Mouse (Mus musculus) kidney, embryonic 14.5 days (tissue): Measurements from ENCODE around the gene Fut8. TPM values are rescaled to one million over a fixed set of nuclear protein-coding genes. Genes with fewer than 3 reads are reported as not detected.
A peak's percentile ranks its signal among the peaks of the same experiment; 100 is the strongest.

Experiments used
- ATAC-seq: fragments of 200-750 bp; cut with Nextera tagmentation; 2 replicates; pipeline ENCODE4 v1.8.0; 2017; ENCODE audit warnings: moderate number of reproducible peaks, mild to moderate bottlenecking, moderate TSS enrichment, moderate library complexity; ENCODE audit not compliant: low FRiP score, low TSS enrichment
- H3K27ac ChIP-seq: fragments of 300-500 bp; sonication (generic); 2 replicates; pipeline ENCODE4 v1.5.1; 2014; ENCODE audit warnings: low read depth, mild to moderate bottlenecking, low read length, moderate library complexity, mixed read lengths
- H3K27me3 ChIP-seq: fragments of 300-500 bp; sonication (generic); 2 replicates; pipeline ENCODE4 v1.6.1; 2014; ENCODE audit warnings: mild to moderate bottlenecking, low read length; ENCODE audit not compliant: control insufficient read depth, insufficient read depth
- H3K36me3 ChIP-seq: fragments of 300-500 bp; sonication (generic); 2 replicates; pipeline ENCODE4 v1.6.1; 2014; ENCODE audit warnings: low read length, mixed read lengths; ENCODE audit not compliant: control insufficient read depth, insufficient read depth
- H3K4me1 ChIP-seq: fragments of 300-500 bp; sonication (generic); 2 replicates; pipeline ENCODE4 v1.6.1; 2014; ENCODE audit warnings: low read length, mixed read lengths; ENCODE audit not compliant: control insufficient read depth, insufficient read depth
- H3K4me2 ChIP-seq: fragments of 300-500 bp; sonication (generic); replicated peaks from 2 replicates; pipeline ENCODE4 v1.6.1; 2014; ENCODE audit warnings: low read depth, mild to moderate bottlenecking, low read length
- H3K4me3 ChIP-seq: fragments of 300-500 bp; sonication (generic); 2 replicates; pipeline ENCODE4 v1.5.1; 2014; ENCODE audit warnings: mild to moderate bottlenecking, low read length
- H3K9ac ChIP-seq: fragments of 300-500 bp; sonication (generic); 2 replicates; pipeline ENCODE4 v1.6.1; 2014; ENCODE audit warnings: low read depth, mild to moderate bottlenecking, low read length, moderate library complexity
- H3K9me3 ChIP-seq: fragments of 300-500 bp; sonication (generic); 2 replicates; pipeline ENCODE4 v1.6.1; 2016; ENCODE audit warnings: low read length; ENCODE audit not compliant: control insufficient read depth
- WGBS: fragments of 180-500 bp; shearing (Covaris S2); extraction: QIAGEN DNeasy Blood & Tissue Kit; methylation state at CpG from one replicate; pipeline ENCODE4 v1.1.7; 2014; 5-methylcytosine and 5-hydroxymethylcytosine counted together
- polyA plus RNA-seq: library from polyadenylated mRNA; unstranded; fragments of >200 nt; fragmentation: Nextera tagmentation; extraction: Ambion mirVana; gene quantifications from 2 replicates; pipeline ENCODE4 v1.2.1, GENCODE M21; 2014

Fut8 gene
- polyA plus RNA-seq, 1 experiment from 2014 or later: 25.7 TPM

DNA sequence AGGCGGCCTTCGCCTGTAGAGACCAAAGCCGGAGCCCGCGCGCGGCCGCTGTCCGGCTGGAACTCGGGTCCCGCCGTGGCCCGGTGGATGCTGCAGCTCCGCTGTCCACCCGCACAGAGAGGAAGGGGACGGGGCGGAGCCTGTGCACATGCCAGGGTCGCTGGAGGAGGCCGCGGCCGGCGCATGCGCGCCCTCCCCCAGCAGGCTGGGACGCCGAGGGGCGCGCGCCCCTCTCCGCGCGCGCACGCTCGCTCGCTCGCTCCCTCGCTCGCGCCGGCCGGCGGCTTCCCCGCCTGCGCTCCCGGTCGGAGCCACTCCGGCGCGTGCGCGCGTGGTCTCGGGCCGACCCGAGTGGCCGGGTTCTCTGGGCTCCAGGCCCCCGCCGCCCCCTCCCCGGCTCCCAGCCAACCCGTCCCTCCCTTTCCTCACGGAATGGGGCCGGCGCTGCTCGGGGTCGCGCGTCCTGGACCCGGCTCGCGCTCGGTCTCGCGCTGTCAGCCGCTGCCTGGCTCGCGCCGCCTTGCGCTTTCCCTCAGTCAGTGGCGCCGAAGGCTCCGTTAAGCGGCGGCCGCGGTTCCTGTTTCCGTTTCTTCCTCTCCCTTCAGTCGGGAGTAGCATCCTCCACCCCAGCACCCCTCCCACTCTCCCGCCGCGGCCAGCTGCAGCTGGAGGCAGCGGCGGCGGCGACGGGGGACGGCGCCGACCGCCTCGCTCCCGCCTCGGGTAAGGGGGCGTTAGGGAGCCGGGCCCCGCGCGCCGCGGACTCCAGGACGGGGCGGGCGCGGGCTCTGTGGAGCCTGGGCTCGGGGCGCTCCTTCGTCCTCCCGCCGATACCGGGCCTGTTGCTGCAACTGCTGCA lies 835 bp downstream of the Fut8 start:
- Histone ChIP-seq H3K4me2 (peak overlapping the region; percentile 83), H3K4me3 (peak overlapping the region; percentile 75), H3K36me3 (no peaks in the 10 kb centered on the region), H3K9me3 (no peaks in the 10 kb centered on the region), H3K9ac (peak overlapping the region; percentile 86), H3K27ac (peak overlapping the region; percentile 80), H3K27me3 (no peaks in the 10 kb centered on the region), H3K4me1 (0 out of 2 replicates have a peak, but pooled peaks cover 4% of the 10 kb centered on the region)
- under 1% methylated on average over 83 of the region's 120 CpGs for WGBS
- ATAC-seq: peak; percentile 98

DNA sequence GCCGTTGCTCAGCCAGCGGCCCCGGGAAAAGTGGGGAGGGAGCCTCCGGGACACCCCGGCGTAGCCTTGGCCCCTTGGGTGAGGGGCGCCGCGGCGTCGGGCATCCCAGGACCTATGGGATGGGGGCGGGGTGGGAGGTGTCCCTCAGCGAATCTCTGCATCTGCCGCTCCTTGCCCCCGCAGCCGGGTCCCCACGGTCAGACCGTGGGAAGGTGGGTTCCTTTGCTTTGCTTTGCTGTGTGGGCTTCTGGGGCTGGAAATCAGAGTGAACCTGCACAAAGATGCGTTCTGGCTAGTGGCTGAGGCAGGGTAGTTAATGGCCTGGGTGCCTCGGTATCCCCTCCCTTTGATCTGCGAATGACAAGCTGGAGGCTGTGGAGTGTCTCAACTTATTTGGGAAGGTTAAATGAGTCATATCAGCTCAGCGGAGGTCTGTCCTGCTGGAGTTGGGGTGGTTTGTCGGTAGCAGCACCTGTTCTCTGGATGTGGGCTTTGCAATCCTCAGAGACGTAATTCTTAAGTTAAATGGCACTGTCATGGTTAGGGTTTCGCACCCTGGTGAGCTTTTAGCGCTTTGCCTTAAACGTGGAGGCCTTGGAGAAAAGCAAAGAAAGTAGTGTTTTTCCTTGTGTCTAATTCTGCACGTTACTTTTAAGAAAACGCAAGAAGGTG lies 1.6 kb downstream of the Fut8 start:
- no peaks in the 10 kb centered on the region for H3K36me3 ChIP-seq
- under 1% methylated on average over 26 of the region's 29 CpGs for WGBS
- H3K4me3 ChIP-seq: peak overlapping the region; percentile 75
- ATAC-seq: peak; percentile 4; the same call in 1 of the 2 replicates
- no peaks in the 10 kb centered on the region for H3K27me3 ChIP-seq
- 0 out of 2 replicates have a peak, but pooled peaks cover 4% of the 10 kb centered on the region for H3K4me1 ChIP-seq
- H3K27ac ChIP-seq: peak overlapping the region; percentile 80; the same call in 1 of the 2 replicates
- peak overlapping the region; percentile 86 for H3K9ac ChIP-seq
- peak overlapping the region; percentile 83 for H3K4me2 ChIP-seq
- H3K9me3 ChIP-seq: no peaks in the 10 kb centered on the region

DNA sequence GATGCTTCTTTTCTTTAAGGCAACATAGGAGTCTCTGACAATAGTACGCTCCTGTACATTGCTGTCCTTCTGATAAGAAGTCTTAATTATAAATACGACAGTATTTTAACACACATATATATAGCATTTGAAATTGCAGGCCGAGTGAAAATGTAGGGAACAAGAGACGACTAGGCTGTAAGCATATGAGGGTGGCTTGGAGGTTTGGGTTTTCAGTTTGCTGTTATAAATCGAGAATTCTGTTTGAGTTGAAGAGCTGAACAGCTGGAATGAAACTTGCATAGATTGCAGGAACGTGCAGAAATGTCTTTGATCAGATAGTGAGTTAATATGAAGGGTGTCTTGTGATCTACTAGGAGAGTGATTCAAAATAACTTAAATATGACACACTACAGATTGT lies 2.4 kb downstream of the Fut8 start:
- H3K4me3 ChIP-seq: no peak overlapping the region

DNA sequence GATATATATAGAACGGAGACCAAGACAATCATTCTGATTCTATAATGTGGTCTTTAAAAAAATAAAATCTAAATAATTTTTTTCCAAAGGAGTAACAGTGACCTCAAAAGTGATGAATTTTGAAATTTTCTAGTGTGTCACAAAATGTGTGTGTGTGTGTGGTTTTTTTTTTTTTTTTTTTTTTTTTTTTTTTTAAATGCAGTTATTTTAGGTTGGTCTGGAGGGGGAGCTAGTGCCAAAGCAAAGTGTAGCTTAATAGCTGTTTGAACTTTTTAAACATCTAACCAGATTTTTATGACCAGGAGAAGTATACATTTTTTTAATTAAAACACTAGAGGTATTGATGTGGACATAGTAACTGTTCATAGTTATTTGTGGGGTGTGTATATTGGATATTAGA lies 2.9 kb downstream of the Fut8 start:
- Histone ChIP-seq H3K27ac (no peak overlapping the region), H3K4me3 (no peak overlapping the region), H3K4me2 (no peak overlapping the region), H3K27me3 (no peaks in the 10 kb centered on the region), H3K4me1 (0 out of 2 replicates have a peak, but pooled peaks cover 4% of the 10 kb centered on the region), H3K36me3 (no peaks in the 10 kb centered on the region), H3K9me3 (no peaks in the 10 kb centered on the region), H3K9ac (no peak overlapping the region)
- WGBS: 87% methylated on average over 1 of the region's 1 CpGs
- ATAC-seq: no peak

More for the DNA sequence above, 2.4 kb downstream of the Fut8 start:
- no peaks in the 10 kb centered on the region for H3K9me3 ChIP-seq
- no peak overlapping the region for H3K4me2 ChIP-seq
- no peaks in the 10 kb centered on the region for H3K27me3 ChIP-seq
- no peak for ATAC-seq
- H3K27ac ChIP-seq: no peak overlapping the region
- H3K9ac ChIP-seq: no peak overlapping the region
- 57% methylated on average over 6 of the region's 6 CpGs for WGBS
- no peaks in the 10 kb centered on the region for H3K36me3 ChIP-seq
- 0 out of 2 replicates have a peak, but pooled peaks cover 4% of the 10 kb centered on the region for H3K4me1 ChIP-seq

DNA sequence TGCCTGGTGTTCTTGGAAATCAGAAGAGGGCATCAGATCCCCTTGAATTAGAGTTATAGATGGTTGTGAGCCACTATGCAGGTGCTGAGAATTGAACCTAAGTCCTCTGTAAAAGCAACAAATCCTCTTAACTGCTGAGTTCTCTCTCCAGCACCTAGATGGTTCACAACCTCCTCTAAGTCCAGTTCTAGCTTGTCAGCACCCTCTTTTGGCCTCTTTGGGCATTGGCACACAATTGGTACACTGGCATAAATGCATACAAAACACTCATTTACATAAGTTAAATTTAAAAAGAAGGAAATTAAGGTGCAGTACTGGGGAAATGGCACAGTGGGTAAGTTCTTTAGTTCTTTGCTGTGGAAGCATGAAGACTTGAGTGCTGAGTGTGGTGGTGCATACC lies 24.7 kb downstream of the Fut8 start:
- Histone ChIP-seq H3K27ac (no peak overlapping the region), H3K36me3 (no peaks in the 10 kb centered on the region), H3K4me1 (no peaks in the 10 kb centered on the region), H3K27me3 (no peaks in the 10 kb centered on the region), H3K4me2 (no peak overlapping the region), H3K9me3 (no peaks in the 10 kb centered on the region), H3K4me3 (no peak overlapping the region), H3K9ac (no peak overlapping the region)
- no peak for ATAC-seq

DNA sequence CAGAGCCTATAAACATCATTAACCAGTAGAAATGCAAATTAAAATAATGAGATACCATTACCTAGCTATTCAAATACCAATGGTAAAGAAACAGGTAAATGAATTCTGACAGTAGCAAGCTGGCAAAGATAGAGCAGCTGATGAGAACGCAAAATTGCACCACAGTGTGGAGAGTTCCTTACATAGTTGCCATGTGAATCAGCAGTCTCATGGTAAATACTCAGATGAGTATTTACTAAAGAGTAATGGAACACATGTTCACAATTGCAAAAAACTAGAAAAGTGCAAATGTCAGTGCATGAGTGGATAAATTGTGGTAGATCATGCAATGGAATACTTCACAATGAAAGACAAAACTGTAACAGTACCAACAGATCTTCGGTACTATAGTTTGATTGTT lies 25.9 kb downstream of the Fut8 start:
- no peak for ATAC-seq
- Histone ChIP-seq H3K4me3 (no peak overlapping the region), H3K27ac (no peak overlapping the region), H3K36me3 (no peaks in the 10 kb centered on the region), H3K9ac (no peak overlapping the region), H3K4me2 (no peak overlapping the region), H3K9me3 (no peaks in the 10 kb centered on the region), H3K4me1 (no peaks in the 10 kb centered on the region), H3K27me3 (no peaks in the 10 kb centered on the region)
- WGBS: 89% methylated on average over 2 of the region's 2 CpGs

DNA sequence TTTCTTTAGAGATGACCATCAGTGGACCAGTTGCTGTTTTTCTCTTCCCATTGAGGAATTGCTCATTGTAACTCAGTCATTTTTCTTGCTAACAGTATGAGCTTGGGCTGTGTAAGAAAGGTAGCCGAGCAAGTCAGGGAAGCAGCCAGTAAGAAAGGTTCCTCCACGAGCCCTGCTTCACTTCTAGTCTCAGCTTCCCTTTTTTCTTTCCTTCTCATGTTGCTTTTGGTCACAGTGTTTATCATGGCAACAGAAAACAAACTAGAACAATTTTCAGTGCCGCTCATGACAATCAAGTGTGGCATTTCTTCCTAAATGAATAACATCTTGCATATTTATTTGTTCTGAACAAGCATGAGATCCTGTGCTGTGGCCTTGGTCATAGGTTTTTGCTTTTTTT lies 32.8 kb downstream of the Fut8 start:
- no peak overlapping the region for H3K9ac ChIP-seq
- H3K4me2 ChIP-seq: no peak overlapping the region
- H3K4me3 ChIP-seq: no peak overlapping the region
- H3K9me3 ChIP-seq: no peaks in the 10 kb centered on the region
- no peaks in the 10 kb centered on the region for H3K27me3 ChIP-seq
- WGBS: 87% methylated on average over 3 of the region's 3 CpGs
- H3K27ac ChIP-seq: no peak overlapping the region
- no peaks in the 10 kb centered on the region for H3K36me3 ChIP-seq
- ATAC-seq: no peak
- no peaks in the 10 kb centered on the region for H3K4me1 ChIP-seq

DNA sequence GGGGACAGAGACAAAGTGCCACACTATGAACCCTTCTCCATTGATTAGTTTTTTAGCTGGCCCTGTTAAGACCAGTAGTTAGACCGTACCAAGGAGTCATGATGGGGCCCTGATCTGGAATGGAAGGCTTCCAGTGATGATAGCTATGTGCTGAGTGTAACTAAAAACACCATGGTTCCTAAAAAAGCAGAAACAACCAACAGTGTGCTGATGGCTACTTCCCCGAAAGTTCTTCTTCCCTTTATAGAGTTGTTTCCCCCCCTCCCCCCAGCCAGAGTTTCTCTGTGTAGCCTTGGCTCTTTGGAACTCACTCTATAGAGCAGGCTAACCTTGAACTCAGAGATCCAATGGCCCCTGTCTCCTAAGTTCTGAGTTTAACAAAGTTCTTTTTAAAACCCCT lies 50.6 kb downstream of the Fut8 start:
- Histone ChIP-seq H3K4me1 (no peaks in the 10 kb centered on the region), H3K36me3 (no peaks in the 10 kb centered on the region), H3K9ac (no peak overlapping the region), H3K4me3 (no peak overlapping the region), H3K9me3 (no peaks in the 10 kb centered on the region), H3K4me2 (no peak overlapping the region), H3K27ac (no peak overlapping the region), H3K27me3 (no peaks in the 10 kb centered on the region)
- no peak for ATAC-seq
- WGBS: 88% methylated on average over 2 of the region's 2 CpGs

DNA sequence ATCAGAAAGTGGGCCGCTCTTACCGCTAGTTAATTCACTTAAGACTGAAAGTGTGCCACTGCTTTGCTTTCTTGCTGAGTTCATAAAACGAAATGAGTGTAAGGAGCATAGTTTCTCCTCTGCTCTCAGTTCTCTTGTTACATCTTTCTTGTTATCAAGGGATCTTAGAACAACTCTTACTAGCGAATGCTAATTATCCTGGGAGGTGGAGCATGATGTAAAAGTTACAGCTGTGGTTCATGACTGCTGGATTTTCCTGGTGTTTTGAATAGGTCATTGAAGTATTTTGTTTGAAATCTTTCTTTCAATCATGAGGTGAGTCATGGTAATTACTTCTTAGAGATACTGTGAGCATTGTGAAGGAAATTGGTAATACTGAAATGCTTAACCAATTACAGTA lies 53.1 kb downstream of the Fut8 start:
- H3K4me2 ChIP-seq: no peak overlapping the region
- H3K27me3 ChIP-seq: no peaks in the 10 kb centered on the region
- no peak overlapping the region for H3K9ac ChIP-seq
- no peaks in the 10 kb centered on the region for H3K36me3 ChIP-seq
- no peak overlapping the region for H3K4me3 ChIP-seq
- no peaks in the 10 kb centered on the region for H3K9me3 ChIP-seq
- 42% methylated on average over 4 of the region's 4 CpGs for WGBS
- H3K27ac ChIP-seq: no peak overlapping the region
- H3K4me1 ChIP-seq: no peaks in the 10 kb centered on the region
- ATAC-seq: no peak
